Mouse (Mus musculus) lung, embryonic 14.5 days (tissue): ENCODE results near the gene Tmco2. TPM values are rescaled to one million over a fixed set of nuclear protein-coding genes. Genes with fewer than 3 reads are reported as not detected.
A peak's percentile ranks its signal among the peaks of the same experiment; 100 is the strongest.

Experiments used
- ATAC-seq: fragments of 200-750 bp; cut with Nextera tagmentation; 2 replicates; pipeline ENCODE4 v1.8.0; 2017; ENCODE audit warnings: mild to moderate bottlenecking, moderate TSS enrichment, moderate library complexity; ENCODE audit not compliant: insufficient read depth
- DNase-seq: peaks from one replicate; pipeline ENCODE4 v3.0.0-alpha.2; 2015
- H3K27ac ChIP-seq: fragments of 300-500 bp; sonication (generic); 2 replicates; pipeline ENCODE4 v1.5.1; 2014; ENCODE audit warnings: low read depth, mild to moderate bottlenecking, moderate library complexity
- H3K27me3 ChIP-seq: fragments of 300-500 bp; sonication (generic); 2 replicates; pipeline ENCODE4 v1.6.1; 2014; ENCODE audit warnings: low read length, control low read depth; ENCODE audit not compliant: insufficient read depth
- H3K36me3 ChIP-seq: fragments of 300-500 bp; sonication (generic); 2 replicates; pipeline ENCODE4 v1.6.1; 2014; ENCODE audit warnings: control low read depth; ENCODE audit not compliant: insufficient read depth
- H3K4me1 ChIP-seq: fragments of 300-500 bp; sonication (generic); 2 replicates; pipeline ENCODE4 v1.6.1; 2014; ENCODE audit warnings: antibody characterized with exemption, control low read depth; ENCODE audit not compliant: insufficient read depth
- H3K4me2 ChIP-seq: fragments of 300-500 bp; sonication (generic); 2 replicates; pipeline ENCODE4 v1.6.1; 2014; ENCODE audit warnings: mild to moderate bottlenecking
- H3K4me3 ChIP-seq: fragments of 300-500 bp; sonication (generic); 2 replicates; pipeline ENCODE4 v1.5.1; 2014; ENCODE audit warnings: low read depth, low read length
- H3K9ac ChIP-seq: fragments of 300-500 bp; sonication (generic); 2 replicates; pipeline ENCODE4 v1.6.1; 2014
- H3K9me3 ChIP-seq: fragments of 300-500 bp; sonication (generic); 2 replicates; pipeline ENCODE4 v1.6.1; 2016; ENCODE audit warnings: low read depth, low read length, control low read depth
- CTCF ChIP-seq: IDR thresholded peaks from 2 replicates; pipeline ENCODE4 v1.5.1; 2016; ENCODE audit warnings: antibody characterized with exemption, low read depth
- WGBS: fragments of 180-500 bp; shearing (Covaris S2); extraction: QIAGEN DNeasy Blood & Tissue Kit; methylation state at CpG from one replicate; pipeline ENCODE4 v1.1.7; 2014; 5-methylcytosine and 5-hydroxymethylcytosine counted together
- polyA plus RNA-seq: library from polyadenylated mRNA; unstranded; fragments of >200 nt; fragmentation: Nextera tagmentation; extraction: Ambion mirVana; gene quantifications from 2 replicates; pipeline ENCODE4 v1.2.1, GENCODE M21; 2014

The Tmco2 gene
- polyA plus RNA-seq, result not detected in 2 replicates

DNA sequence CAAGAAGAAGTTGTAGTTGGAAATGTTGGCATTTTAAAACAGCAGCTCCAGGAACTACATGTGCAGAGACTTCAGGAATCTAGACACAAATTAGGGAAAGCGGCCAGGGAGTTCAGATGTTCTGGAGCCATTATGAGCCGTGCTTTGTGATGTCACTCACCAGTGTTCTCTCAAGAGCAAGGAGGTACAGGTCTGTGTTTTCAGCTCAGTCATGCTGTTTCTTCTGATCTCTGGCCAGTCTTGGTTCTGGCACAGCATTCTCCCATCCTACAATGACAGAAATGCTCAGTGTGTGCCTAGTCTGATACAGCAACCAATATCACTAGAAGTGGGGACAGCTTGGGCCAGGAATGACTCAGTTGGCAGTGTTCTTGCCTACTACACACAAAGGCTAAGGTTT is at the start of gene Tmco2:
TSS of gene Tmco2 (minus strand) at position 101 of the 400 bp plus-strand sequence.
- 80% methylated on average over 2 of the region's 2 CpGs for WGBS
- Histone ChIP-seq H3K9me3 (no peaks in the 10 kb centered on the region), H3K27ac (no peak within 1 kb of the TSS), H3K36me3 (no peaks in the 10 kb centered on the region), H3K4me3 (no peak within 1 kb of the TSS), H3K27me3 (no peaks in the 10 kb centered on the region), H3K9ac (no peak within 1 kb of the TSS), H3K4me2 (no peak within 1 kb of the TSS), H3K4me1 (no peaks in the 10 kb centered on the region)
- ATAC-seq, result no peak
- DNase-seq, result no peak
- TF ChIP-seq CTCF, result no peak

- Histone ChIP-seq H3K4me1 (no peaks in the 10 kb centered on the region), H3K4me3 (no peak overlapping the region), H3K27me3 (no peaks in the 10 kb centered on the region), H3K4me2 (no peak overlapping the region), H3K27ac (no peak overlapping the region), H3K36me3 (no peaks in the 10 kb centered on the region), H3K9ac (no peak overlapping the region), H3K9me3 (no peaks in the 10 kb centered on the region)
- 80% methylated on average over 4 of the region's 4 CpGs for WGBS
- TF ChIP-seq CTCF, result no peak
- ATAC-seq (no peak), DNase-seq (no peak)
Measured at GRCm38 (mm10) chr4:121103304-121103703, 5.7 kb downstream of the Tmco2 start.

DNA sequence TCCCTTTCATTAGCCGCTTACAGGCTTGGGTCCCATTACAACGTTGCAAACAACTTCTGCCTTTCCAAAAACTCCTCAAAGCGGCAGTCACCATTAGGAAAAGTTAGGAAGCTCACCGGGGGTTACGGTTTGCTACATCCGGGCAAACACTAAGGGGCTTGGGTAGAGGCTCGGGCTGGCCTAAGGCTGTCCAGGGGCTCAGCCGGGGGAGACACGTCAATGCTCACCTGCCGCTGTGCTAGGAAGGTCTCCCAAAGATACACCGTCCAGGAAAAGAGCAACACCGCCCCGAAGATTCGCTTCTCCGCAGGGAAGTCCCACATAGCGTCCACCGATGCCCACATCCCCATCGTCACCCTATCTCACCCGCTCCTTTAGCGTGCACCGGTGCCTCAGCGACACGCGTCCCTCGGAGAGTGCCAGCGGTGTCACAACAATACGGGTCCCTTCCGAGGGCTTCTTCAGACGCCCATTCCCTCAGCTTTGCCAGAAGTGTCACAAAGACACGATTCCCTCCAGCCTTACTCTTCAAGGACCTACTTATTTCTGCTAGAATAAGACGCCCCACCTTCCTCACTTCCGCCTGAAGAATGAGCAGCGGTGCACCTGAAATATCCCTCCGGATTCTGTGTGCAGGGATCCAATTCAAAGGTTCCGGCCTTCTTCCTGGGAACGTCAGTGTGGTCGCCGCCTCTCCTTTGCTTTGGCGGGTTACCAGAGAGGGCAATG is 11.2 kb downstream of the Tmco2 start, which contains the start of gene Zmpste24:
TSS of gene Zmpste24 (minus strand) at position 592 of the 729 bp plus-strand sequence.
- Histone ChIP-seq H3K4me1 (peaks cover 5% of the 10 kb centered on the region; the same call in 1 of the 2 replicates), H3K9me3 (no peaks in the 10 kb centered on the region), H3K27me3 (no peaks in the 10 kb centered on the region), H3K36me3 (peaks cover 22% of the 10 kb centered on the region), H3K4me2 (peak within 1 kb of the TSS; percentile 74), H3K9ac (peak within 1 kb of the TSS; percentile 78), H3K27ac (no peak within 1 kb of the TSS), H3K4me3 (peak within 1 kb of the TSS; percentile 79)
- peak; percentile 96 for DNase-seq
- under 1% methylated on average over 39 of the region's 39 CpGs for WGBS
- peak; percentile 93 for ATAC-seq
- no peak for TF ChIP-seq CTCF

- no peak for TF ChIP-seq CTCF
- Histone ChIP-seq H3K4me2 (no peak overlapping the region), H3K36me3 (peaks cover 72% of the 10 kb centered on the region), H3K9me3 (no peaks in the 10 kb centered on the region), H3K4me1 (no peaks in the 10 kb centered on the region), H3K27me3 (no peaks in the 10 kb centered on the region), H3K9ac (no peak overlapping the region), H3K4me3 (no peak overlapping the region), H3K27ac (no peak overlapping the region)
- ATAC-seq (no peak), DNase-seq (no peak)
- WGBS, result 84% methylated on average over 4 of the region's 4 CpGs
Measured at GRCm38 (mm10) chr4:121090211-121090610, 18.8 kb downstream of the Tmco2 start.

GRCm38 (mm10) chr4:121088696-121089095 is 20.3 kb downstream of the Tmco2 start:
- no peaks in the 10 kb centered on the region for H3K9me3 ChIP-seq
- H3K27me3 ChIP-seq, result no peaks in the 10 kb centered on the region
- 87% methylated on average over 2 of the region's 2 CpGs for WGBS
- no peak for DNase-seq
- no peak overlapping the region for H3K4me3 ChIP-seq
- peaks cover 75% of the 10 kb centered on the region for H3K36me3 ChIP-seq
- H3K4me2 ChIP-seq, result no peak overlapping the region
- ATAC-seq, result no peak
- no peak overlapping the region for H3K27ac ChIP-seq
- no peak for TF ChIP-seq CTCF
- H3K9ac ChIP-seq, result no peak overlapping the region
- H3K4me1 ChIP-seq, result no peaks in the 10 kb centered on the region

GRCm38 (mm10) chr4:121084506-121084905 is 24.5 kb downstream of the Tmco2 start:
- TF ChIP-seq CTCF, result no peak
- H3K4me3 ChIP-seq, result no peak overlapping the region
- H3K4me1 ChIP-seq, result no peaks in the 10 kb centered on the region
- no peak for DNase-seq
- H3K9ac ChIP-seq, result no peak overlapping the region
- no peaks in the 10 kb centered on the region for H3K27me3 ChIP-seq
- H3K27ac ChIP-seq, result no peak overlapping the region
- no peak for ATAC-seq
- H3K4me2 ChIP-seq, result no peak overlapping the region
- H3K9me3 ChIP-seq, result no peaks in the 10 kb centered on the region
- peaks cover 77% of the 10 kb centered on the region for H3K36me3 ChIP-seq

- Histone ChIP-seq H3K4me1 (no peaks in the 10 kb centered on the region), H3K27ac (no peak overlapping the region), H3K4me3 (no peak overlapping the region), H3K27me3 (no peaks in the 10 kb centered on the region), H3K9ac (no peak overlapping the region), H3K4me2 (no peak overlapping the region), H3K9me3 (no peaks in the 10 kb centered on the region), H3K36me3 (peaks cover 89% of the 10 kb centered on the region)
- ATAC-seq (no peak), DNase-seq (no peak)
- TF ChIP-seq CTCF, result no peak
- WGBS, result 76% methylated on average over 1 of the region's 1 CpGs
Measured at GRCm38 (mm10) chr4:121080395-121080794, 28.6 kb downstream of the Tmco2 start.
